Mouse (Mus musculus) retina, embryonic 14.5 days (tissue): ENCODE measurements at regions not wholly inside any gene's neighbourhood (a gene's known extent, or its start where the extent isn't known, plus 50 kb on each side); places are given as distances from the start of the nearest gene placed in this dataset.
"Not testable (repeated sequence)": the region's sequence is repeated elsewhere in the genome, so short reads cannot be mapped to it uniquely, and the experiment has no call there.

Experiments
- DNase-seq: peaks from one replicate; pipeline ENCODE4 v3.0.0-alpha.2; 2015; ENCODE audit warnings: low spot score

DNA sequence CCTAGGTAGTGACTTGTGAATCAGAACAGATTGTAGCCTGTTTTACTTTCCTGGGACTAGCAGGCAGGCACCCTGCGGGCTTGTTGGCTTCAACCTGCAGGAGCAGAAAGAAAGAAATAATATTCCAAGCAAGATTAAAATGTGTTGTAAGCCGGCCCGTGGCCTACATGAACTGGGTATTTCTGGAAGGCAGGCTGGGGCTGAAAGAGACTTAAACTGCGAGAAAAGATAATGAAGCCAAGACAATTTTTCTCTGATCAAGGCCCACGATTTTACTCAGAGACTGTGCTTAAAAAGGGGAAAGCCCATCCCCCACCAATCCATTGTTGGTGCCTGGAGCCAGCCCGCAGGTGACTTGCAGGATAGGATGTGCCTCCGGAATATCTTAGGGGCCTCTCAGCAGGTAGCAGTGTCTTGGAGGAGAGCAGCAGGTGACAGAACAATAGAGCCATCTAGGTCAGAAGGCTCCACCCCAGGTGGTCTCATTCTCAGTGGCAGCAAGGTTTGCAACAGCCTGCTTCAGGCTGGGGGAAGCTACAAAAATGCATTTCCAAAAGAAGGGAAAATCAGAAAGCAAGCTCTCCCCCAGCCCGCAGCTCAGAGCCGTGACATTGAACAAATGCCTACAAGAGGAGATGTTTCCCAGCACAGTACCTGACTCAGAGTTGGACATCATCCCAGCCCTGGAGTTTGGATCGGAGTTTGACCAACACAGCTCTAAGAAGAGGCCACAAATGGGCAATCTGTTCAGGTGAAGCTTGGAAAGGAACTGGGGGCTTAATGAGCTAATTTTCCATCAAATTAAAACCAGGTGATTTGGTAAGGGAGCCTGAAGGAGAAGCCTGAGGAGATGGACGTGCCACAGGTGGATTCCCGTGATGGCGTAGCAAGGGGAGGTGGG is 121.4 kb upstream of the Slc1a3 start:
- DNase-seq, result peak; percentile 46

DNA sequence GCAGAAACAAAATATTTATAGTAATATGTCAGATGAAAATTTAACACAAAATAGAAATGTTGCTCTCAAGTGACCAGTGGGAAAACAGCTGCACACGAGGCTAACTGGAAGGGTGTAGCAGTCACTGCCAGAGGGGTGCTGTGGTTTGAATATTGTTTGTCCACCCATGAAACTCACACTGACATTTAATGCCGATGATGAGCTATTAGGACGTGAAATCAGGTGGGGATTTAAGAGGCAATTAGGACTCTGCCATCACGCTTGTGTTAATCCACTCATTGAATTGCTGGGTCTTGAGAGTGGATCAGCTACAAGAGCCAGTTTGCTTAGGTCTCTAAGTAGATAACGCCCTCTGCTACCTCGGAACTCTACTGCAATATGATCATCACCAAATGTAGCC is 114.3 kb upstream of the Slc1a3 start:
- DNase-seq, result peak; percentile 63

DNA sequence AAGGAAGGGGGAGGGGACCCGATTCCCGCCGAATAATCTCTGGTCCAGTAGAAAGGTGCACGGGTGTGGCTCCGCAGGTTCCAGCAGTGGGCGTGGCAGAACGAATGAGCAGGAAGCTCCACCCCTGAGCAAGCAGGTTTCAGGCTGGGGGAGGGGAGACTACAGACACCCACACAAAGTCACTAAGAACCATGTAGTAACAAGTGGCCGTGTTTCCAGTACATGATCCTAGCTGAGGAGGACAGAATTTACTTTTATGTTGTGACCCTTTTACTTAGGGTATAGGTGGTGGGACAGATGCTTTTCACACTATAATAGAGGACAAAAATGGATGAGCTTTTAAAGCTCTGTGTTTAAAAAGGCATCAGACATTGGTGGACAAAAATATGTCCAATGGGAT is 112.2 kb upstream of the Slc1a3 start:
- DNase-seq, result not testable (repeated sequence)

DNA sequence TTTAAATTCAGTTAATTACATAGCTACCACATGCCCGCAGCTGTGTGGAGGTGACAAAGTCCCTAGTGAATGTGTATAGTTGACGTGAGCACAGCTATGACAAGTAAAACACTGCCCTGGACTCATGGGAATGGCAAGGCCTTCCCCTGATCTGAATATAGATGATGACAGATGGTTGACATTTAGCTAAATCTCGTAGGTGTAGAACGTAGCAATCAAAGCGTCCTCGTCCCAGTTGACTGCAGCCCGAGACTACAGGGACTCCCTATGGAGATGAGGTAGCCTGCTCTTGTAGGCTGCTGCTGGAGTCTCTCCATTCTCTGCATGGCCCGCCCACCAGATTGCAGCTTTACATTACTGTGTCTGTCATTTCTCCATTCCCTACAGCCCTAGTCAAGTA is 107.0 kb upstream of the Slc1a3 start:
- no peak for DNase-seq

DNA sequence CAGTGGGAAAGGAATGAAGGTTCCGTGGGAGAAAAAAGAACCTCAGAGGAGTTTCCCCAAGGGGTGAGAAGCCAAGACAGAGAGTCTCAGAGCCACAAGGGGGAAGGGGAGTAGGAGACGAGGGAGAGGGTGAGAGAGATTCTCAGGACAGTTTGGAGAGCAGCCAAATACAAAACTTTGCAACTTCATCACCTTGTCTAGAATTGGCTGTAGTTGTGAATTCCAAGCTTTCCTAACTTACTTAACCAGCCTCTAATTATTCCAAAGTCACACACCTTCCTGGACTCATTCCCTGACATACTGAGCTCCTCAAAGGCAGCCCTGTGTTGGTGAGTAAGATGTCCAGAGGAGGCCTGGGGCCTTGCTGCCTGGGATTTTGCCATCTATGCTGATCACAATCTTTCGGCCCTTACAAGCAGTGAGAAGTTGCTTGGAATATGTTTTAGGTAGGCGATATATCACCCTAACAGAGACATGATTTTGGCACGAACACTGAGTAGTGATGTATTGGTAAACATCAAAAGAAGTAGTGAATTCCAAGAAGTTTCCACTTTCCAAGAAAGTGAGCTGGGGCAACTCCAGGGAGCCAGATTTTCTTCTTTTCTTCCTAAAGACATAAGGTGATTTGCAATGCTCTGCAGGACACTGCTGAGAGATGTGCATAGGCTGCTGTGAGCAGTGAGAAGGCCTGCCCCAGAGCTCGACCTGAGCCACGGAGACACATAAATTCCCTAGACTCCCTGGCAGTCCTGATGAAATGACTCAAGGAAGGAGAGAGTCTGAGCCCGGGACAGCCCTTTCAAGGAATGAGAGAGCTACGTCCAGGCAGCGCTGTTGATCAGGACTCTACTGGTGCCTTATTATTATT is 106.2 kb upstream of the Slc1a3 start:
- no peak for DNase-seq

DNA sequence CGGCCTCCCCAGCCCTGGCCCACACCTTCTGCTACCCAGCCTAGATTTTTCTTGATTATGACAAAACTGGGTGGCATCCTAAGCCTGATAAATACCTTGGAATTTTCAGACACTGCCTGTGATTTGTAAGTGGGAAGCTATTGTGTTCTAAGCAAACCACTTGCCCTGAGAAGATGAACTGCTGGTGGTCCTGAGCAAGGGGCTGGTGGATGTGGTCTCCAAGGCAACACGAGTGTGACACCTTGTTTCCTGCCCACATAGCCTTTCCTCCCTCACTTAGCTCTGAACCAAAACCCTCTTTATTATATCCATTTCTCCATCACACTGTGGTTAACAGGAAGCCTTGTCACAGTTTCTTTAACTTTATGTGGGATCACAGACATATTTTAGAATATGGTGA is 105.4 kb upstream of the Slc1a3 start:
- no peak for DNase-seq

DNA sequence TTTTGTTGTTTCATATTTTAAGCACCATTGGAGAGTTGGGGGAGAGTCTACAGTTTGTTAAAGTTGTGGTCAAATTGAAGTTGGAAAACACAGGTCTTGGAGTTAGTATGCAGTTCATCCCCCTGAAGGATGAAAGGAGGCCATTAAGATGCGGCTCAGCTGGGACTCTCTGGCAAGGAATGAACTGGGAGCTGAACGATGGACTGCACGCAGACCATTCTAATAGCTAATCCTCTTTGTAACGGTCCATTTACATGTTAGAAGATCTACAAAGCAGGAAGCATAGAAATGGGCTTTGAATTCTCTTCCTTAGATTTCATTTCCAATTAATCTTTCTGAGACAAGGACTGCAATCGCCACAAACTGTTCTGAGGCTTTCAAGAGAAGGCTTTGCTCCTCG is 104.7 kb upstream of the Slc1a3 start:
- DNase-seq, result peak; percentile 15

DNA sequence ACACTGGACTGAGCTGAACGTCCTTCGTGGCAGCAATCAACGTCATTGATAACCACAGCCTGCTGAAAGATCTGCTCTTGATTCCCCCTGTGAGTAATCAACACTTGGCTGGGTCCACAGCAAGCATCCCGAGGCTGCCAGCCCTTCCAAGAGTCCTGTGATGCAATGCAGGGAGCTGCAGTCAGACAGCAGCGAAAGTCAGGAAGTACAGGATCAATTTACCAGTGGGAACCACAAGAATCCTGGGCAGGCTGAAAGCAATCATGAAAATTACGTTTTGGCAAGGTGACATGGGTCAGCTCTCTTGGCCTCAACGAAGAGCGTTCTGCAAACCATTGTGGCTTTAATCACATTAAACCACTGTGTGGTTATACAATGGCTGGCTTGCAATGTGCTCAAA is 95.8 kb upstream of the Slc1a3 start:
- no peak for DNase-seq

DNA sequence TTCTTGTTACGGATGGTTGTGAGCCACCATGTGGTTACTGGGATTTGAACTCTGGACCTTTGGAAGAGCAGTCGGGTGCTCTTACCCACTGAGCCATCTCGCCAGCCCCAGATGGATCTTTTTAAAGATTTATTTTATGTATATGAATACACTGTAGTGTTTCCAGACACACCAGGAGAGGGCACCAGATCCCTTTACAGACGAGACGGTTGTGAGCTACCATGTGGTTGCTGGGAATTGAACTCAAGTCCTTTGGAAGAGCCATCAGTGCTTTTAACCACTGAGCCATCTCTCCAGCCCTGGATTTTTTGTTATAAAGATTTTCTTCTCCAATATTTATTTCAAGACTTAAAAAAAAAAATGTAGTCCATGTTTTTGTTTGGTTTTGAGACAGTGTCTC is 95.0 kb upstream of the Slc1a3 start:
- not testable (repeated sequence) for DNase-seq

DNA sequence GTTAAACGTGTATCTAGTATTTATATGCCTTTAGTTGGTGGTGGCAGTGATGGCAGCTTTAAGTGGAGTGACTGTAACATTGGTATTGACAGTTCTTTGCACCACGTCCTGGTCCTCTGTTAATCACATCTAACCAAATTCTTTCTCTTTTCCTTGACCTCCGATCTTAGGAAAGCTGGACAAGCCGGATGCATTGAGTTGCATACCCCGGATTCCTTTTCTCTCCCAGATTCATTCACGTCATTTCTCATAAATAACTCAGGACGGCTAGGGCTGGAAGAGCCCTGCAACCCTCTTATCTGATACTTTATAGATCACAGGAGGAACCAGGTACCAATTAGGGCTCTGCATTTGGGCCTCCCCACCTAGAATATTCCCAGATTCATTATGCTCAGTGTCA is 91.5 kb upstream of the Slc1a3 start:
- no peak for DNase-seq

DNA sequence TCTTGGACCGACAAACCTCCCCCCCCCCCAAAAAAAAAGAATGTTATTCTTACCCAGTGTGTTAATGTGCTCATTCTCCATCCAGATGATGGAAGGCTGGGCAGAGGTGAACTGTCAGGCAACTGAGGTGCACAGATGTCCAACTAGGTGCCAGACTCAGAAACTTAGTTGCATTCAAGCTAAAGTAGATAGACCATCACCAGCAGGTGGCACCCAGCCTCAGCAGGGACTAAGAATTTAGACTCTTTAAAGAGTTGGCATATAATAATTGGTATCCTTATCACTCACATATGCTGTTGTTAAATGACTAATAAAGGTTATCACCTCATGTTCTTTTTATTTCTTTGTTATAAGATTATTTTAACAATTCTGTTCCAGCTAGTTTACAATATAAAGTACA is 86.5 kb upstream of the Slc1a3 start:
- DNase-seq, result no peak

DNA sequence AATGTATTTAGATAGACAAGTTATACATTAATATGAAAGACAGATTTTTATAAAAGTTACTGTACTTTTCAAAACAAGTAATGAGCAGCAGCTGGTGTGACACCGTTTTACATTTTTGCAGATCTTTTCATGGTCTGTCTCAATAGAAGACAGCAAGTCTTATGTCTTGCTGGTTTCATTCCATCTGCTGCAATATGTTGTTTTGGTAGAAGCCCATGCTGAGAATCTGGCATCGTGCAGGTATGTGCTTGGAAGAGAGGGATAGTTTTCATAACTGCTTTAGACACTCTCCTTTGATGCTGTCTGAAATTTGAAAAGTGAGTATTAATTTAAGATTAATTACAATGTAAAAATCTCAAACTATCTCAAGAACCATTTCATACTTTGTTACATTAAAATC is 81.5 kb upstream of the Slc1a3 start:
- DNase-seq, result no peak

DNA sequence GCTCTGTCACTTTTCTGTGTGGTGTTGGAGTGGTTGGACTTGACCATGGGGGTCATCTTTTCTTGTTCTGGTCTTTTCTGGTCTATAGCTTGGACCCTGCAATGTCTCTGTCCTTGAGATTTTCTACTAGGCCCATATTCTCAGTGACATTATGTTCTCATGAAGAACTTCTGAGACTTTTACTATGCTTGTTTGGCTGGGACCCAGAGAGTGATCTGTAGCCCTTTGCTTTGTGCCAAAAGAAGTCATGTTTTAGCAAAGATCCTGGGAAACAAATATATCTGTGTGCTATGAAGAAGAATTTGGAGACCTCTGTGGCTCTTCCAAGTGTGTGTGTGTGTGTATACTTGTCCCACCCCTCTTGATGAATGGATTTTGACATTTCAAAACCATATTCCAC is 79.4 kb upstream of the Slc1a3 start:
- no peak for DNase-seq

DNA sequence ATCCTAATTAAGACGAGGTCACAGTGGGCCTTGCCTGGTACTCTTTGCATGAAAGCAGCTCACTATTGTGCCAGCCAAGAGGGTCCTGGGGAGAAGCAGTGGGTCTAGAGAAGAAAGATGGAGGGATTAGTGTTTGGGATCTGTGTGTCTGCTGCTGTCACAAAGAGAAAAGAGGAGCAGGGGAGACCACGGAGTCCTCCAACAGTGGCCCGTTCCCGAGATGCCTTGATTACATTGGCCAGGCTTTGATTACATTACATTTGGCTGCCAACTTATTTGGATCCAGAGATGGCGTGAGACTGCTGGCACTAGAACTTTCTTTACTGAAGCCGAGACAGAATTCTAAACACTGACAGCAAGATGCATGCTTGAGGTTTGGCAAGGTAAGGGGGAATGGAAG is 78.4 kb upstream of the Slc1a3 start:
- no peak for DNase-seq

DNA sequence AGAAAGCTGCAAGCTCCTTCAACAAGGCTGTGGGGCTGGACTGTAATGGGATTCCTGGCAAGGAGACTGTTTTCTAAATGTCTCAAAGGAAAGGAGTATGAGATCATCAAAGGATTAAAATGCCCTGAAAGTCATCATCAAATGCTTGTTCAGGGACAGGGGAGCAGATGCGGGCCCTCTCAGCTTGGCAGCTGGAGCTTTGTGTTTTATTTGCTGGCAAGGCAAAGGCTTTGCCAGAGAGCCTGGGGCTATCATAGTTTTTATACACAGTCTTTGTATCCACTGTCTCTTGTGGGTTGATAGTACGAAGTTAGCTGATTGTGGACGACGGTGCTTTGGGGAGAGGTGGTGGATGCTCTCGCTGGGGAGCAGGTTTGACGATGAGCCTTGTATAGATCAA is 75.0 kb upstream of the Slc1a3 start:
- DNase-seq, result no peak

DNA sequence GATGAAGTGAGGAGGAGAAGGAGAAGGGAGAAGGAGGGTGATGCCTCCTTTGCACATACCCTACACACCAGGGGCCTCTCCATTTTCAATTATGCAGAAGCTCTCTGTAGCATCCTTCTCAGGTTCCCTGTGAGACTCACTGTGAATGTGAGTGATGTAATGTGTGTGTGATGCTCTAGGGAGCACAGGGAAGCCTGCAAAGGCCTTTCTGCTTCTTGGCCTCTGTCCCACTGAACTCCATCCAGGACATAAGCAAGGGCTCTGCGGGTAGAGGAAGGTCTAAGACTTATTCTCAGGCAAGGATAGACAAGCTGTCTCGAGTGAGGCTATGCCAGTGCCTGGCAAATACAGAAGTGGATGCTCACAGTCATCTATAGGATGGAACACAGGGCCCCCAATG is 73.0 kb upstream of the Slc1a3 start:
- no peak for DNase-seq

DNA sequence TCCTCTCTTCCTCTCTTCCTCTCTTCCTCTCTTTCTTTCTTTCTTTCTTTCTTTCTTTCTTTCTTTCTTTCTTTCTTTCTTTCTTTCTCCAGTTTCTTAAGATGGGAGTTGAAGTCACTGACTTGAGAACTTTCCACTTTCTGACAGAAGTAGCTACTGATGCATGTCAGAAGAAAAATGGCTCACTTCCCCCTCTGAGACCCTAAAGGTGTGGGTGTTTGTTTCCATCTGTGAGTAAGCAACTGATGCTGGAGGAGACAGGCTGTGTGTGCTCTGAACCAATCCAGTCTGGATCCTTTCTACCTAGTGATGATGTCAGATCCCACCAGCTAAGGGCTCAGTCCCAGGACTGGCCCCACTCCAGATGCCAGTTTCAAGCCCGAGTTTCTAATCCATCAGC is 72.5 kb upstream of the Slc1a3 start:
- DNase-seq, result no peak

DNA sequence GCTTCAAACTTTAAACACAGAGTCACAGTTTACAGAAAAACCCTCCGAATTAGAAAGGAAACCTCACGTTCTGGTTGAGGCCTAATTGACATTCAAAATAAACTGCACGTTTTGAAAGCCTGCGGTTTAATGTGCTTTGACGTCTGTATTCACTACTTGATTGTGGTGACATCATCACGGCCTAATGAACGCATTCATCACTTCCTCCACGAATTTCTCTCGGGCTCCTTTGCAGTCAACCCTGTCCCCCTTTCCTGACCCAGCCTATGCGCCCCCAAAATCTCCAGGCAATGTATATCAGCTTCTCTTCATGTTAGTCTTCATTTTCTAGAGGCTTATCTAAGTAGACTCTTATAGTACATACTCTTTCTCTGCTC is 71.6 kb upstream of the Slc1a3 start:
- peak; percentile 25 for DNase-seq

DNA sequence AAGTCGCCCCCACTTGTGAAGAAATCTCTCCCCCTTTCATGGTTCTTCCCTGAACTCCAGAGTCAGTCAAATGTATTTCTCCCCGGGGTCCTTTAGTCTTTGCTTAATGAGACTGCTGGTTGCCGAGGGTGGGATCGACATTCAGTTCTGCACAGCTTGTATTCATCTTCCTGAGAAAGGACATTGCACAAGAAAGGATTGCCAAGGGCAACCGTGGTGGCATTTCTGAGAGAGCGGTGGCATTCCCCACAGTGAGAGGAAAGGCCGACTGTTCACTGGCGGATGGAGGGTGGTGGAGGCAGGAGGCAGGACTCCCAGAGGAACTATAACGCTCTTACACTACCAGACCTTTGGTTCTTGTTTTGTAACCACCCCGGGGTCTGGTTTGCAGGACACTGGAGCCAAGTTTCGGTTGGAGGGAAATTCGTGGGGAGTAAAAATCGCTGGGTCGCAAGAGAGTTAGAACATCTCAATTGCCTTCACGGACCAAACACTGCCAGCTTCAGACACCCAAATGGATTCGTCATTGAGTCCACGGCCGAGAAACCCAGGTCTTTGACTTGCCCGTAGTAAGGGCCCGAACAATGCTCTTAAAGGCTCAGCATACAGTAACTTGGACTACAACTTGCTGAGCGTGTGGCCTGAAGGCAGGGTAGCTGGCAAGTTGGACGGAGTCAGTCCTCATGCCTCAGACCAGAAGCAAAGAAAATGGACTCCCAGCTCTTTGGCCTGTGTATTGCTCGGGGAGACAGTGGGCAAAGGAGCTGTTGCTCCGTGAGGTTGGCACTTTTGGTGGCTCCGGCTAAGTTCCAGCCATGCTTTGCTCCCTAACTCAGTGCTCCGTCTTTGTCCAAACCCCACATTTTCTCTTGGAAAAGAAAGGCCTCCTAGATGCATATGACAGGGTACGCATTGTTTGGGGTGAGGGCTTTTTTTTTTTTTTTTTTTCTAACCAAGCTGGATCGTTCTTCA is 70.9 kb upstream of the Slc1a3 start:
- DNase-seq, result no peak

DNA sequence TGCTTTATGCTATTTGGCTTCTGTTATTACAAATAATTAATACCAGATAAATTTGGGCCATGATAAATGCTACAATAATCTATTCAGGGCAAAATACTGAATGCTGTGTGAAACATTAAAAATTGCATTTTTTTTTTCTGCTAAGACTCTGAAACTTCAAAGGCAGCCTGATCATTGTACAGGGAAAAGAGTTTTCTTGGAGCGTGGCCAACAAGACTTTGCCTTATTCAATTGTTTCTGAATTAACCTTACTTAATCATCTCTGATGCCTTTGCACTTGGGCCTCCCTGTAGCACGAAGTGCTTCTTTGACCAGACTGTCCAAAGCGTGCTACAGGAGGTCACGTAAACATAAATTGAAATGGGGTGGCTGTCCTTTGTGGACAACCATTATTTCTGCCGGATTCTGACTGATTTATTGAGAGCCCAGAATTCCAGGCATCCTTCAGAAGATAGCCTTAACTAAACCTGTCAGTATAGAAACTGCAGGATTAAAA is 69.9 kb upstream of the Slc1a3 start:
- no peak for DNase-seq

DNA sequence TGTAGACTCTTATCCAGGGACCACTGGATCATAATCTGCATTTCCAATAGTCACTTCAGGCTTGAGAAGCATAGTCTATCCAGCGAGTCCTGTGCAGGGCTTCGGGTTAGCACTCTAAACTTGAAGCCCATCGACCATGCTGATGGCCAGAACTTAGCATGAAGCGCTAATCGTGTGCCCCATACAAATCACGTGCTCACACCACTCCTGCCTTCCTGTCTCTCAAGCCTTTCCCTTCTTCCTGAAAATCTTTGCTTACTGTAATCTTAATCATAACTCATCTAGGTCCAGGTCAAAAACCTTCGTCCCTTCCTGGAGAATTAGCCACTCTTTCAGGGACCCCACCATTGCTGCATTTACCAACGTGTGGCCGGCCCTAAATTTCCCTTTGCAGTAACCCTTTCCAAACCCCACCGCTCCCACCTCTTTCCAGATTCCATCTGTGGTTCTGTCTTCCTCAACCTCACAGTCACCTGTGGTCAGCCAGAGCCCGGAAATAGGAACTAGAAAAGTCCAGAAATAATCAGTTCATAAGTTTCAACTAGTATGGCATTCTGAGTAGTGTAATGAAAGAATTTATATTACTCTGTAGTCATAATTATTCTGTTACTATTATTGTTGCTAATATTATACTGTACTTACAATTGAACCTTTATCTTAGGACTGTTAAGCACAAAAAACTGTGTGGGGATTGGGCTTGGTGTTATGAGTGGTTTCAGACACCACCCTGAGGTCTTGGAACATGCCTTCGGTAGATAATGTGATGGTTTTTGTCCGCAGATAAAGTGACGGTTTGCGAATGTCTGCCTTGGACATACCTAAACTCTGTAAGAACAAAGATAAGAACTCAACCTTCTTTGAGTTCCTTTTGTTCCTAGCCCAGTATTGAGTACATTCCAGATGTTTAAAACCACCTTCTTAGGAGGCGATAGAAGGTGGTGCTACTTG is 57.3 kb upstream of the Slc1a3 start:
- DNase-seq, result no peak
